Mouse (Mus musculus): ENCODE results near the gene Rbsn. TPM values are rescaled to one million over a fixed set of nuclear protein-coding genes. Genes with fewer than 3 reads are reported as not detected.

The Rbsn gene
- polyA plus RNA-seq, 1 experiment from 2014 or later, result 7.6 TPM

GRCm38 (mm10) chr6:92158801-92159200, 55.9 kb downstream of the Rbsn start:
- H3K9ac ChIP-seq (ENCODE audit: low read depth, low read length), result no peak overlapping the region
- H3K4me2 ChIP-seq (replicated peaks; ENCODE audit: low read depth), result no peak overlapping the region
- no peaks in the 10 kb centered on the region for H3K27me3 ChIP-seq (replicated peaks; ENCODE audit: control insufficient read depth, insufficient read depth, low read length)
- H3K9me3 ChIP-seq (ENCODE audit: control insufficient read depth), result no peaks in the 10 kb centered on the region
- H3K4me3 ChIP-seq (ENCODE audit: low read depth, low read length), result no peak overlapping the region
- no peak overlapping the region for H3K27ac ChIP-seq (ENCODE audit: low read depth, low read length)
- 90% methylated on average over 3 of the region's 3 CpGs for WGBS
- no peak for TF ChIP-seq CTCF (IDR thresholded peaks at IDR 0.05; ENCODE audit: low read depth)
- H3K36me3 ChIP-seq (ENCODE audit: control insufficient read depth, insufficient read depth), result peaks cover 93% of the 10 kb centered on the region
- ATAC-seq, result no peak
- no peaks in the 10 kb centered on the region for H3K4me1 ChIP-seq (replicated peaks; ENCODE audit: control insufficient read depth, insufficient read depth, low read length)

DNA sequence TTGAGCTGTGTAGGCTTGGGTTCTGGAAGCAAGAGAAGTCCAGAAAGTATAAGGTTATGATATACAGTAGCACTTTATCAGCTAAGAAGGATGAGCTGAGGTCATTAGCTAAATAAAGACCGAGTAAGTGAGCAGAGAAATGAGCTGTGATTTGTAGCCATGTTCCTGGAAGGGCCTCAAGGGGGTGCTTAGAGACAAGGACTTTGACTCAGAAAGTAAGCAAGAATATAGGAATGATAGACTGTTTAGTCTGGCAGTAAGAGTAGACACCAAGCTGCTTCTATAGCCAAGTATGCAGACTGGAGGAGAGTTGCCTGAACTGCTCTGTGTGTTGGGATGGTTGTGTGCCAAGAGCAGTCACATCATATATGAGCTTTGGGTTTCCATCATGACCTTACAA, 61.0 kb downstream of the Rbsn start:
- Histone ChIP-seq H3K4me1 (replicated peaks; ENCODE audit: control insufficient read depth, insufficient read depth, low read length) (no peaks in the 10 kb centered on the region), H3K27ac (ENCODE audit: low read depth, low read length) (no peak overlapping the region; the same call in 1 of the 2 replicates), H3K9ac (ENCODE audit: low read depth, low read length) (no peak overlapping the region), H3K27me3 (replicated peaks; ENCODE audit: control insufficient read depth, insufficient read depth, low read length) (no peaks in the 10 kb centered on the region), H3K9me3 (ENCODE audit: control insufficient read depth) (no peaks in the 10 kb centered on the region), H3K4me3 (ENCODE audit: low read depth, low read length) (no peak overlapping the region), H3K36me3 (ENCODE audit: control insufficient read depth, insufficient read depth) (peaks cover 65% of the 10 kb centered on the region), H3K4me2 (replicated peaks; ENCODE audit: low read depth) (no peak overlapping the region)
- 10% methylated on average over 1 of the region's 1 CpGs for WGBS
- peak; percentile 45; the same call in 1 of the 2 replicates for ATAC-seq
- peak; percentile 47 for TF ChIP-seq CTCF (IDR thresholded peaks at IDR 0.05; ENCODE audit: low read depth)

DNA sequence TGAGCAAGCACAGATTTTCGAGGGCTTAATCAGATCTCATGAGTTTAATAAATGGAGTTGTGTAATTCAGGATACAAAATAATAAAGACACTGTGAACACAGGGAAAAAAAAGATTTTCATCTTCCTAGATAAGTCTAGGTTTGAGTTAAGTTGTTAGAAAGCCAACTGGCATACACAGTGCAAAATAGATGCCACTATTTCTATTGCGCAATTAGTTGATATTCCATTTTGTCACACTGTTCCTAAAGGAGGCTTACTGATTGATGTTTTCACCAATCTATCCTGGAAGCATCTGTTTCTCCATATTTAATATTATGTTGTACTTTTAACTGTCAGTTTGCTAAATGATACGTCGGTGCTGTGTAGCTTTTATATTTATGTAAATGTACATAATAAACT, 68.8 kb downstream of the Rbsn start:
- TF ChIP-seq CTCF (IDR thresholded peaks at IDR 0.05; ENCODE audit: low read depth), result no peak
- H3K4me3 ChIP-seq (ENCODE audit: low read depth, low read length), result no peak overlapping the region
- no peak overlapping the region for H3K27ac ChIP-seq (ENCODE audit: low read depth, low read length)
- H3K4me2 ChIP-seq (replicated peaks; ENCODE audit: low read depth), result no peak overlapping the region
- no peak for ATAC-seq
- no peaks in the 10 kb centered on the region for H3K4me1 ChIP-seq (replicated peaks; ENCODE audit: control insufficient read depth, insufficient read depth, low read length)
- H3K27me3 ChIP-seq (replicated peaks; ENCODE audit: control insufficient read depth, insufficient read depth, low read length), result no peaks in the 10 kb centered on the region
- WGBS, result 97% methylated on average over 4 of the region's 4 CpGs
- H3K36me3 ChIP-seq (ENCODE audit: control insufficient read depth, insufficient read depth), result peaks cover 22% of the 10 kb centered on the region
- no peak overlapping the region for H3K9ac ChIP-seq (ENCODE audit: low read depth, low read length)
- no peaks in the 10 kb centered on the region for H3K9me3 ChIP-seq (ENCODE audit: control insufficient read depth)

Other genes starting within 250 kb of the Rbsn start
- gene Fgd5, start 236.0 kb downstream of the Rbsn start, polyA plus RNA-seq (2015; fragmentation: Nextera tagmentation; extraction: Ambion mirVana), result 3.3 and 3.5 TPM in 2 replicates
- 8.1 and 9.6 TPM in 2 replicates for gene Nr2c2, start 123.5 kb downstream of the Rbsn start, polyA plus RNA-seq (2015; fragmentation: Nextera tagmentation; extraction: Ambion mirVana)
- 49.1 and 54.2 TPM in 2 replicates for gene Mrps25, start 30.9 kb downstream of the Rbsn start, polyA plus RNA-seq (2015; fragmentation: Nextera tagmentation; extraction: Ambion mirVana)
- gene Trh, start 29.7 kb upstream of the Rbsn start, polyA plus RNA-seq (2015; fragmentation: Nextera tagmentation; extraction: Ambion mirVana), result 0.88 and 1.1 TPM in 2 replicates